Mouse (Mus musculus): ENCODE measurements around the gene Nkx2-3. TPM values are rescaled to one million over a fixed set of nuclear protein-coding genes. Genes with fewer than 3 reads are reported as not detected.

Gene Nkx2-3
- polyA plus RNA-seq, 1 experiment from 2014 or later = 4.1 TPM

DNA sequence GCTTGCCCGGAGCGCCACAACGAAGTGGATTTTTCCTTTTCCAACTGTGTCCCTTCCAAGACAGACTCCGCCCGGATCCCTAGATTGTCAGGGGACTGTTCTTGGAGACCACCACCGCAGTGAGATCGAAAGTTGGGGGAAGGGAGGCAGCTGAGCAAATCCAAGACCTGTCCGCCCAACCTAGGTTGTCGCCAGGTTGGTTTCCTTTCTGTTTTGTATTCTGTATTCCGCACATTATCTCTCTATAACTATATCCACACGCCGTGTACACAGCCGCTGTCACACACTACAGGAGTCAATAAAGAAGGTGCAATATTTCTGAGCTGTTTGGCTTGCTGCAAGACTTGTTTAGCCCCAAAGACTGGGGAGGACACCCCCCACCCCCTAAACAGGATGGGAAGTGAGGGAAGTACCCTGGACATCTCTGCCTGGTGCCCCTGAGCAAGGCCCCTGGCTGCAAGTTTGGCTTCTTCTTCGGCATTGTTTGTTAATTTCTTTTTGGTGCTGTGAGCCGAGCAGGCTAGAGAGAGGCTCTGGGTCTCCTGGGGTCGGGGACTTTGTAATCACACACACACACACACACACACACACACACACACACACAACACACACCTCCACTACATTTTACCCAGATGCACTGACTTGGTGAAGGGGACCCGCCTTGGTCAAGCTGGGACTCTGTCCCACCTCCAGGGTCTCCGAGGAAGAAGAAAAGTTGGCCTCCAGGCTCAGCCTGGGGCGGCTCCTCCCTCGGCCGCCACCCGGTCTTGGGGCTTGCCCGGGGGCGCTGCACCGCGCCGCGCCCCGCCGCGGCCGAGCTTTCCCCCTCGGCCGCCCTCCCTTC is 3.7 kb downstream of the Nkx2-3 start:
- H3K4me1 ChIP-seq (replicated peaks; ENCODE audit: control insufficient read depth, insufficient read depth, low read length) = peaks cover 34% of the 10 kb centered on the region
- peak overlapping the region; percentile 85 for H3K27ac ChIP-seq (ENCODE audit: low read depth, low read length)
- peak overlapping the region; percentile 74 for H3K9ac ChIP-seq (ENCODE audit: low read length)
- ATAC-seq (replicated peaks; ENCODE audit: low FRiP score) (peak; percentile 4), DNase-seq (ENCODE audit: low spot score) (peak; percentile 68)
- H3K4me2 ChIP-seq (ENCODE audit: low read depth, low read length, severe bottlenecking) = peak overlapping the region; percentile 80
- H3K27me3 ChIP-seq (ENCODE audit: control insufficient read depth, insufficient read depth, low read length) = peaks cover 74% of the 10 kb centered on the region
- under 1% methylated on average over 33 of the region's 34 CpGs for whole genome bisulfite sequencing
- H3K9me3 ChIP-seq (ENCODE audit: control insufficient read depth, low read length) = no peaks in the 10 kb centered on the region
- peak overlapping the region; percentile 45 for H3K4me3 ChIP-seq (ENCODE audit: low read depth, low read length)
- no peaks in the 10 kb centered on the region for H3K36me3 ChIP-seq (ENCODE audit: control insufficient read depth, insufficient read depth, low read length)

GRCm38 (mm10) chr19:43616415-43616861 is 4.3 kb downstream of the Nkx2-3 start:
- Histone ChIP-seq H3K4me1 (replicated peaks; ENCODE audit: control insufficient read depth, insufficient read depth, low read length) (peaks cover 31% of the 10 kb centered on the region), H3K36me3 (ENCODE audit: control insufficient read depth, insufficient read depth, low read length) (no peaks in the 10 kb centered on the region), H3K27me3 (ENCODE audit: control insufficient read depth, insufficient read depth, low read length) (peaks cover 74% of the 10 kb centered on the region), H3K4me2 (ENCODE audit: low read depth, low read length, severe bottlenecking) (peak overlapping the region; percentile 80), H3K9ac (ENCODE audit: low read length) (peak overlapping the region; percentile 74), H3K9me3 (ENCODE audit: control insufficient read depth, low read length) (no peaks in the 10 kb centered on the region), H3K27ac (ENCODE audit: low read depth, low read length) (peak overlapping the region; percentile 85), H3K4me3 (ENCODE audit: low read depth, low read length) (peak overlapping the region; percentile 45)
- peak; percentile 84 for ATAC-seq (replicated peaks; ENCODE audit: low FRiP score)
- peak; percentile 92 for DNase-seq (ENCODE audit: low spot score)
- under 1% methylated on average over 35 of the region's 35 CpGs for WGBS

- peak overlapping the region; percentile 74 for H3K9ac ChIP-seq (ENCODE audit: low read length)
- H3K27me3 ChIP-seq (ENCODE audit: control insufficient read depth, insufficient read depth, low read length) = peaks cover 74% of the 10 kb centered on the region
- 1% methylated on average over 12 of the region's 12 CpGs for WGBS
- H3K9me3 ChIP-seq (ENCODE audit: control insufficient read depth, low read length) = no peaks in the 10 kb centered on the region
- peaks cover 27% of the 10 kb centered on the region for H3K4me1 ChIP-seq (replicated peaks; ENCODE audit: control insufficient read depth, insufficient read depth, low read length)
- H3K4me2 ChIP-seq (ENCODE audit: low read depth, low read length, severe bottlenecking) = peak overlapping the region; percentile 80
- H3K36me3 ChIP-seq (ENCODE audit: control insufficient read depth, insufficient read depth, low read length) = no peaks in the 10 kb centered on the region
- H3K27ac ChIP-seq (ENCODE audit: low read depth, low read length) = peak overlapping the region; percentile 85
- DNase-seq (ENCODE audit: low spot score) (no peak), ATAC-seq (replicated peaks; ENCODE audit: low FRiP score) (no peak; the same call in 1 of the 2 replicates)
- H3K4me3 ChIP-seq (ENCODE audit: low read depth, low read length) = peak overlapping the region; percentile 45
Measured at GRCm38 (mm10) chr19:43616889-43617288, 4.8 kb downstream of the Nkx2-3 start.

- ATAC-seq (replicated peaks; ENCODE audit: low FRiP score) = no peak
Measured at GRCm38 (mm10) chr19:43617761-43618349, 5.7 kb downstream of the Nkx2-3 start.

GRCm38 (mm10) chr19:43618505-43619030 is 6.4 kb downstream of the Nkx2-3 start:
- no peak overlapping the region for H3K4me3 ChIP-seq (ENCODE audit: low read depth, low read length)
- no peaks in the 10 kb centered on the region for H3K36me3 ChIP-seq (ENCODE audit: control insufficient read depth, insufficient read depth, low read length)
- DNase-seq (ENCODE audit: low spot score) (peak; percentile 49), ATAC-seq (replicated peaks; ENCODE audit: low FRiP score) (no peak)
- H3K9ac ChIP-seq (ENCODE audit: low read length) = no peak overlapping the region
- peaks cover 73% of the 10 kb centered on the region for H3K27me3 ChIP-seq (ENCODE audit: control insufficient read depth, insufficient read depth, low read length)
- H3K9me3 ChIP-seq (ENCODE audit: control insufficient read depth, low read length) = no peaks in the 10 kb centered on the region
- H3K4me2 ChIP-seq (ENCODE audit: low read depth, low read length, severe bottlenecking) = no peak overlapping the region
- WGBS = 8% methylated on average over 5 of the region's 5 CpGs
- H3K27ac ChIP-seq (ENCODE audit: low read depth, low read length) = no peak overlapping the region
- peaks cover 16% of the 10 kb centered on the region for H3K4me1 ChIP-seq (replicated peaks; ENCODE audit: control insufficient read depth, insufficient read depth, low read length)

More at GRCm38 (mm10) chr19:43617761-43618349, 5.7 kb downstream of the Nkx2-3 start:
- no peak for DNase-seq (ENCODE audit: low spot score)
- Histone ChIP-seq H3K36me3 (ENCODE audit: control insufficient read depth, insufficient read depth, low read length) (no peaks in the 10 kb centered on the region), H3K9ac (ENCODE audit: low read length) (no peak overlapping the region), H3K4me2 (ENCODE audit: low read depth, low read length, severe bottlenecking) (no peak overlapping the region), H3K27me3 (ENCODE audit: control insufficient read depth, insufficient read depth, low read length) (peaks cover 70% of the 10 kb centered on the region), H3K9me3 (ENCODE audit: control insufficient read depth, low read length) (no peaks in the 10 kb centered on the region), H3K4me1 (replicated peaks; ENCODE audit: control insufficient read depth, insufficient read depth, low read length) (peaks cover 20% of the 10 kb centered on the region), H3K27ac (ENCODE audit: low read depth, low read length) (no peak overlapping the region), H3K4me3 (ENCODE audit: low read depth, low read length) (no peak overlapping the region)
- 34% methylated on average over 10 of the region's 10 CpGs for WGBS

GRCm38 (mm10) chr19:43619916-43620479 is 7.9 kb downstream of the Nkx2-3 start:
- Histone ChIP-seq H3K27me3 (ENCODE audit: control insufficient read depth, insufficient read depth, low read length) (peaks cover 67% of the 10 kb centered on the region), H3K4me1 (replicated peaks; ENCODE audit: control insufficient read depth, insufficient read depth, low read length) (peaks cover 13% of the 10 kb centered on the region), H3K4me2 (ENCODE audit: low read depth, low read length, severe bottlenecking) (no peak overlapping the region), H3K36me3 (ENCODE audit: control insufficient read depth, insufficient read depth, low read length) (no peaks in the 10 kb centered on the region), H3K9me3 (ENCODE audit: control insufficient read depth, low read length) (no peaks in the 10 kb centered on the region), H3K9ac (ENCODE audit: low read length) (no peak overlapping the region), H3K4me3 (ENCODE audit: low read depth, low read length) (no peak overlapping the region), H3K27ac (ENCODE audit: low read depth, low read length) (no peak overlapping the region)
- peak; percentile 52 for DNase-seq (ENCODE audit: low spot score)
- no peak for ATAC-seq (replicated peaks; ENCODE audit: low FRiP score)
- WGBS = 6% methylated on average over 18 of the region's 18 CpGs

GRCm38 (mm10) chr19:43623913-43624312 is 11.8 kb downstream of the Nkx2-3 start:
- no peak overlapping the region for H3K9ac ChIP-seq (ENCODE audit: low read length)
- no peaks in the 10 kb centered on the region for H3K36me3 ChIP-seq (ENCODE audit: control insufficient read depth, insufficient read depth, low read length)
- H3K4me2 ChIP-seq (ENCODE audit: low read depth, low read length, severe bottlenecking) = no peak overlapping the region
- no peak overlapping the region for H3K4me3 ChIP-seq (ENCODE audit: low read depth, low read length)
- H3K9me3 ChIP-seq (ENCODE audit: control insufficient read depth, low read length) = no peaks in the 10 kb centered on the region
- DNase-seq (ENCODE audit: low spot score) (peak; percentile 70), ATAC-seq (replicated peaks; ENCODE audit: low FRiP score) (no peak)
- H3K27me3 ChIP-seq (ENCODE audit: control insufficient read depth, insufficient read depth, low read length) = peaks cover 42% of the 10 kb centered on the region
- peaks cover 6% of the 10 kb centered on the region; the same call in 1 of the 2 replicates for H3K4me1 ChIP-seq (replicated peaks; ENCODE audit: control insufficient read depth, insufficient read depth, low read length)
- WGBS = 48% methylated on average over 4 of the region's 4 CpGs
- no peak overlapping the region for H3K27ac ChIP-seq (ENCODE audit: low read depth, low read length)

- no peak overlapping the region for H3K27ac ChIP-seq (ENCODE audit: low read depth, low read length)
- no peak overlapping the region for H3K4me3 ChIP-seq (ENCODE audit: low read depth, low read length)
- ATAC-seq (replicated peaks; ENCODE audit: low FRiP score) = peak; percentile 67; the same call in 1 of the 2 replicates
- no peaks in the 10 kb centered on the region for H3K9me3 ChIP-seq (ENCODE audit: control insufficient read depth, low read length)
- WGBS = 40% methylated on average over 3 of the region's 3 CpGs
- H3K9ac ChIP-seq (ENCODE audit: low read length) = no peak overlapping the region
- no peaks in the 10 kb centered on the region for H3K36me3 ChIP-seq (ENCODE audit: control insufficient read depth, insufficient read depth, low read length)
- no peak overlapping the region for H3K4me2 ChIP-seq (ENCODE audit: low read depth, low read length, severe bottlenecking)
- H3K27me3 ChIP-seq (ENCODE audit: control insufficient read depth, insufficient read depth, low read length) = peaks cover 20% of the 10 kb centered on the region
- H3K4me1 ChIP-seq (replicated peaks; ENCODE audit: control insufficient read depth, insufficient read depth, low read length) = peaks cover 4% of the 10 kb centered on the region; the same call in 1 of the 2 replicates
- DNase-seq (ENCODE audit: low spot score) = no peak
Measured at GRCm38 (mm10) chr19:43626160-43626559, 14.0 kb downstream of the Nkx2-3 start.
